Mouse (Mus musculus) induced T-regulatory cell, adult 2 months (primary cell): Measurements from ENCODE around the gene Gm3618.
"Not testable (repeated sequence)": the region's sequence is repeated elsewhere in the genome, so short reads cannot be mapped to it uniquely, and the experiment has no call there.

Experiments
- DNase-seq: peaks from one replicate; pipeline ENCODE4 v3.0.0-alpha.2; 2012; ENCODE audit warnings: low read depth

Gene Gm3618

DNA sequence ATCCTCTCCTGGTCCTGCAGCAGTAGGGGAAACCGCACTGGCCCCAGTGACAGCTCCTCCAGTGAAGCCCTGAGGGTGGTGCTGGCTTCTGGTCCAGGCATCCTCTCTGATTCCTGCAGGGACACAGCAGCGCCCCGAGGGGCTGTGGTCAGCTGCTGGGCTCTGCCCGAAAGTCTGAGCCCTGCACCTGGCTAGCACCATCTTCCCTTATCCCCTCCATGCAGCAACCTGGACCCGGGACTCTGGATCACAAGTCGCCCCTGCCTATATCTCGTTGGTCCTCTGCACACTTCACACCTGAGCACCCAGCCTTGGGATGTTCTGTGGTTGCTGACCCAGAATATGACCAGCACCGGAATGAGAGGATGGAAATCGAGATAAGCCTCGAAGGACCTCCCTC, at the start of gene Gm3618:
Gm3618 (minus strand) TSS at position 101 of the 400 bp plus-strand sequence.
- DNase-seq = not testable (repeated sequence)

DNA sequence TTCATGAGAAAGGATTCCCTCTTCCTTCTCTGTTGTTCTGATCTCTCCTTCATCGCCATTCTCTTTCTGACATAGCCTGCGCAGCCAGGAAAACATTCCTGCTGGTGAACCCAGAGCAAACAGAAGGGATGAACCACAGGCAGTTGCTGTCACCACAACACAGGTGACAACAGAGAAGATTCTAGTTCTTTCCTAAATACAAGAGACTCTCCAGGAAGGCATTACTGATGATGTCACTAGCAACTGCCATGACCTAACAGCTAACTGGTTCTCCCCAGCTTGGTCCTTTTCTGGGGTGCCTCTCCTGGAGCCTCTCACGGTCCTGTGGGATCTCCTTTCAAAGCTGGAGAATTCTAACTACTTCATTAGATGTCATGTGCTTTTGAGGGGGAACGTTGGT, 46.7 kb upstream of the Gm3618 start, which contains the start of gene Gm16440:
Gm16440 (minus strand) TSS at position 101 of the 400 bp plus-strand sequence.
- not testable (repeated sequence) for DNase-seq

DNA sequence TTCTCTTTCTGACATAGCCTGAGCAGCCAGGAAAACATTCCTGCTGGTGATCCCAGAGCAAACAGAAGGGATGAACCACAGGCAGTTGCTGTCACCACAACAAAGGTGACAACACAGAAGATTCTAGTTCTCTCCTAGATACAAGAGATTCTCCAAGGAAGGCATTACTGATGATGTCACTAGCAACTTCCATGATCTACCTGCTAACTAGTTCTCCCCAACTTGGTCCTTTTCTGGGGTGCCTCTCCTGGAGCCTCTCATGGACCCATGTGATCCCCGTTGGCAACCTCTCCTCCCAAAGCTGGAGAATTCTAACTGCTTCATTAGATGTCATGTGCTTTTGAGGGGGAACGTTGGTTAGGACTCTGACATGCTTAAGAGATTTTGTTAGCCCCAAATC, 38.7 kb downstream of the Gm3618 start, which contains the start of gene Gm21103:
Gm21103 (minus strand) TSS at position 101 of the 400 bp plus-strand sequence.
- DNase-seq = not testable (repeated sequence)

DNA sequence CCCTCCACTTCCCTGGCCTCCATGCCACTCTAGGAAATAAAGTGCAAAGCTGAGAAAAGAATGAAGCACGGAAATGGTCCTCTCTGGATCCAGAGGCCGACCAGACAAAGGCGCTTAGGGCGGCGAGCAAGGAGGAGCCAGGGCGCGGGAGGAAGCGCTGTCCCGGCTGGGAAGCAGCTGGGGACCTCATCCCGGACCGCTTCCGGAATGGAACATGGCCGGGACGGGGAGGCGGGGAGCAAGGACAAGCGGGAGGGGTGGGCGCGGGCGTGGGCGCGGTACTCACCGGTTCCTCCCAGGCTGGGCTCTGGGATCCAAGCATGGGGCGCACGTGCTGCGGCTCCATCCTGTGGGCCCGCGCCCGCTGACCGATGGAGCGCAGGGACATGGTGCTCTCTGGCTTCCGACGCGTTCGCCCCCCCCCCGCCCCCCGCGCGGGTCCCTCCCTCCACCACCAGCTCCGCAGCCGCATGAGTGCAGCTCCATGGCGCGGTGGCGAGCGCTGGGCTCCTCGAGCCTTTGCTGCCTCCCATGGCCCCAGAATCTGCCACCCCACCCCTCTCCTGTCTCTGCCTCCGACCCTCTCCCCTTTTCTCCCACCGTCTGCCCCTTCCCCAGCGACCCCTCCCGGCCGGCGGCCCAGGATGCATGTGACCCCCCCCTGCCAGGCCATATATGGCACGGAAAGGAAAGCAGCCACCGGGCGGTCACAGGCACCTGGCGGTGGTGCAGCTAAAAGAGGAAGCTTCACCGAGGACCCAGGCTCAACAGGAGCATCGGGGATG, 56.4 kb downstream of the Gm3618 start, which contains the start of gene Gm3411:
Gm3411 (minus strand) TSS at position 320 of the 785 bp plus-strand sequence.
- DNase-seq = not testable (repeated sequence)
